Mouse (Mus musculus) 416B (cell line): ENCODE measurements around the gene Eif2ak1.
A peak's percentile ranks its signal among the peaks of the same experiment; 100 is the strongest.
"Not testable (repeated sequence)": the region's sequence is repeated elsewhere in the genome, so short reads cannot be mapped to it uniquely, and the experiment has no call there.

ENCODE experiments used
- DNase-seq: peaks from one replicate; pipeline ENCODE4 v3.0.0; 2011; ENCODE audit warnings: low read depth

The Eif2ak1 gene

DNA sequence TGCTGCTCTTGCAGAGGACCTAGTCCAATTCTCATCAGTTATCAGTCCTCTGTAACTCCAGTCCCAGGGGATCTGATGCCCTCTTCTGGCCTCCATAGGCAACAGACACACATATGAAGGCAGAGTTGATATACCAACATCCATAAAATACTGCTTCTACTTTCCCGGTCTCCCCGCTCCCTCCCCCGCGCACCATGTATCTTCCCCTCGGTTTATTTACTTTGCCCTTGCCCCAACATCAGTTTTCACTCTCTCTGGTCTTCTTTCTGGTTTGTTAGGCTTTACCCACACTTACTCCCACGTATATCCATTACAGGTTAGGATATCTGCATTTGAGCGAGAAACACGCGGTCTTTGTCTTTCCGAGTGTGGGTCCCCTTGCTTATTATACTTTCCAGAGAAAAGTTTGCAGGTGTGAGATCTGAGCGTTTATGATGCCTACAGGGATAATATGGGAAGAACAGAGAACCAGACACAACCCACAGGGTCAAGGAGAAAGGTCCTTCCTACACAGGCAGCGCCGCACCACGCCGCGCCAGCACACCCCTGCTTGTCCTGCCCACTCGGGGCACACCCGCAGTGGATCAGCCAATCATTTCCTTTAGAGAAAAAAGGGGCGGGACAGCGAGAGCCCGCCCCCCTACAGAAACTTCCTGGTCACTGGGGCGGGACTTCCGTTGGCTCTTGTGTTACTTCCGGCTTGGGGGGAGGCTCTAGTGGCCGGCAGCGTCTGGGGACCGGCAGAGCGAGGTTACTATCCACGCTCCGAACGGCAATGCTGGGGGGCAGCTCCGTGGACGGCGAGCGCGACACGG lies at the start of gene Eif2ak1:
Eif2ak1 (plus strand) TSS at position 673 of the 815 bp plus-strand sequence.
- peak; percentile 97 for DNase-seq

- no peak for DNase-seq
These were observed 35.6 kb upstream of the Eif2ak1 start for GRCm38 (mm10) chr5:143781951-143782350.

GRCm38 (mm10) chr5:143785391-143785790 lies 32.2 kb upstream of the Eif2ak1 start:
- DNase-seq = no peak

GRCm38 (mm10) chr5:143801216-143801615 lies 16.4 kb upstream of the Eif2ak1 start:
- DNase-seq = not testable (repeated sequence)

DNA sequence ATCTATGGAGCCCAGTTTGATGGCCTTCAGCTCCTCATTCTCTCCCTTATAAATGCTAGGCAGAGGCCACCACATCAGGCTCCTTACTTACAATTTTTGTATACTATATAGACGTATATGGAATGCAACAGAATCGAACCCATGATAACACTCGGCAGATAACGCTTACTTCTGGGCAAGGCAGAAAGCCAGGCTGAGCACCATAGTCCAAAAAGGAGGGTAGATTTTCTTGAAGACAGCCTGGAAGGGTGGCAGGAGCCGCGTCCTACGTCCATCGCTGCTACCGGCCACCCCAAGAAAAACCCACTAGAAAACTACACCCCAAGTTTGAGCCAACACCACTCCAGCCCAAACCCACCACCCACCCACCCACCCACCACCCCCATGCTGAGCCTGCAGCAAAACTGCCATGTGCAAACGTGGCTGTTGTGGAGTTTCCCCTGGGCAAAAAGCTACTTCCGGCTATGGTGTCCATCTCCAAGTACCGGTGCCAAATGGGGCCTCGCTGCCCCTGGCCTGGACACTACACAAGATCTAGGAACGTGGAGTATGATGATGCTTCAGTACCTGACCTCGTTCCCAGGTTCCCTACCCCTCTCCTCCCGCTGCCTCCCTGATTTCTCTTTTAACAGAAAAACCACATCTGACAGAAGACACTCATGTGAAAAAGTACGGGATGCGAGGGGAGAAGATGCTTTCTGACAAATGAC lies 13.4 kb upstream of the Eif2ak1 start:
- no peak for DNase-seq

DNA sequence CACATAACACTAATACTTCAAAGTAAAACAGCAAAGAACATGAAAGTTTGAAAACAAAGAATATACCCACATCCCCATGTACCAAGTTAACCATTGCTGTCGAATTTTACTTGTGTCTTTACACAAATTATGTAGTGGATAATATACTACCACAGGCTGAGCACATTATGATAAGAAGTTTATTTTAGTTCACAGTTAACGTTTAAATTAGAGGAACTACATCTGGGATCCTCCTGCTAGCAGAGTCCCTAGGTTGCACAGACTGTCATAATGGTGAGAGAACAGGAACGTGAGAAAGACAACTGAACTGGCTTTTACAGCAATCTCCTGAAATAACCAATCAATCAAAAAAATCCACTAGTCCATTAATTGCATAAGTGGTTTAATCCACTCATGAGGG lies 10.3 kb upstream of the Eif2ak1 start:
- no peak for DNase-seq

DNA sequence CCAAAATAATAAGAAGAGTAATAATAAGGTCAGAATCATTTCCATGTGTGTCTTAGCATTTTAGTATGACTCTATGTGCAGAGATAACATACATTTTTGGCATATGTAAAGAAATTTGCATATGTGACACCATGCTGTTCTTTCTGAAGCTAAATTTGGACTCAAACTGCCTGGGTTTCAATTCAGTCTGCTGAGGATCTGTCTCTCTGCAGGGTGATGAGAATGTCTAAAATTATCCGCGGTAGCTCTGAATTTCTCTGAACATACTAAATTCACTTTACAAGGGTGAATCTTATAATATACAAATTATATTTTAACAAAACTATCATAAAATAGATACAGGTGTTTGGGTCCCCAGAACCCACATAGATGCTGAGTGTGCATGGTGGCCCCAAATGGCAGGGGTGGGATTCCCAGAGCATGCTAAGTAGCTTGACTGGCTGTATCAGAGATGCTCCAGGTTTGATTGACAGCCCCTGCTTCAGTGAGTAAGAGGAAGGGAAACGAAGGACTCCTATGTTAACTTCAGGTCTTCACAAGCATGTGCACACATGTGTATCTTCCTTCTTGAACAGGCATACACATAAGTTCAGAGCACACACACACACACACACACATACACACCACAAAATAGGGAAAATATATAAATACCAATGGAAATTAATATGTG lies 8.0 kb upstream of the Eif2ak1 start:
- no peak for DNase-seq

DNA sequence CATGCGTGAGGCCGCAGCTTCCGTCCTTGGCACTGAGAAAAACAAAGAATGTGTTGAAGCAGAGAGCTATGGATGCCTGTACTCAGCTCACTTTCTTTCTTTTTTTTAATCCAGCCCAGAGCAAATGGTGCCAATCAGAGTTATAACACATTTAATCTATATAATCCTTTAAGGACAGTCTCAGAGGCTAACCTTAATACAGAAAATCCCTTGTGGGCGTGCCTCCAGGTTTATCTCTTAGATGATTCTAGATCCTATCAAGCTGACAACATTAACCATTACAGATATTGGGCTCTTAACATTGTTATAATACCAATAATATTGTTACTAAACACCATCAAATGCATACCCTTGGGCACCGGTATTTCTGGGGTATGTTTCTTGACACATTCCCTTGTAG lies 5.9 kb upstream of the Eif2ak1 start:
- DNase-seq = no peak

DNA sequence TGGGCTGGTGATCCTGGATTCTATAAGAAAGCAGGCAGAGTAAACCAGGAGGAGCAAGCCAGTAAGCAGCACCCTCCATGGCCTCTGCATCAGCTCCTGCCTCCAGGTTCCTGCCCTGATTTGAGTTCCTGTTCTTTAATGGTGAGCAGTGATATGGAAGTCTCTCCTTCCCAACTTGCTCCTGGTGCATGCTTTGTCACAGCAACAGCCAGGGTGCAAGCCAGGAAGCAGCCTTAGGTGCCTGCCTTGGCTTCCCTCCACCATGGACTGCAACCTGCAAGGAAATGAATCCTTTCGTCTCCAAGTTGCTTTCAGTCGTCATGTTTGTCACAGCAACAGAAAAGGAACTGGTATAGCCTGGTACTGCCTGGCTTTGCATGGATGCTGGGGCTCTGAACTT lies 3.0 kb upstream of the Eif2ak1 start:
- DNase-seq = no peak

DNA sequence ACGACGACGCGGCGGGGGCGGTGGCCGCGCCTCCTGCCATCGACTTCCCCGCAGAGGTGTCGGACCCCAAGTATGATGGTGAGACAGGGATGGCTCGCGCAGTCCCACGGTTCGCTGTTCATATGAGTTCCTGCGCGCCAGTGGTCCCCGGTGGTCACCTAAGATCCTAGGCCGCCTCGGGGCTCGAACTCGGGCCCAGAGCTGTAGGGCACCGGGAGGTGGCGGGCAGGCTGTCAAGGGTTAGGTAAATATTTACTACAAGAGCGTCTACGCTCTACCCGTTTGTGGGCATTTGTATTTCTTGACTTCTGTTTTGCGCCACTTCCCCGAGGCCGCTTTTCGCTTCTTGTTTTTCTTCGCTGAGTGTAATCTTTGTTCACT lies 333 bp downstream of the Eif2ak1 start:
- no peak for DNase-seq

- DNase-seq = peak; percentile 44
These were observed 873 bp downstream of the Eif2ak1 start for GRCm38 (mm10) chr5:143818461-143818860.

DNA sequence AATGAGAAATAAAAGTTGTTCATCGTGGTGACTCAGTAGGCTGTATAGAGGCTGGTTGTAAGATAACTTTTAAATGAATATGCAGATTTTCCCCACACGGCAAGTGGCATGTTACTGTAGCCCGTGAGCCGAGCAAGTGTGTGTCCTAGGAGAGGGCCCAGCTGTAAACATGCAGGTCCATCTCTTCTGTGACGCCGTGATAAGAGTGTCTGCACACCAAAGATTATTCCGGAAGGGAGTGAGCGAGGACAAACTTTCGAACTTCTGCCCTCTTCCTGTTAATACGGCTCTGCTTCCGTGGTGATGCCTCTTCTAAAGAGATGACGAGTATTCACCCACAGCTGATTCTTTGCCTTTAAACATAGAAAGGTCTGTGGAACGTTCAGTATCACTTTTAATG lies 1.4 kb downstream of the Eif2ak1 start:
- peak; percentile 79 for DNase-seq

DNA sequence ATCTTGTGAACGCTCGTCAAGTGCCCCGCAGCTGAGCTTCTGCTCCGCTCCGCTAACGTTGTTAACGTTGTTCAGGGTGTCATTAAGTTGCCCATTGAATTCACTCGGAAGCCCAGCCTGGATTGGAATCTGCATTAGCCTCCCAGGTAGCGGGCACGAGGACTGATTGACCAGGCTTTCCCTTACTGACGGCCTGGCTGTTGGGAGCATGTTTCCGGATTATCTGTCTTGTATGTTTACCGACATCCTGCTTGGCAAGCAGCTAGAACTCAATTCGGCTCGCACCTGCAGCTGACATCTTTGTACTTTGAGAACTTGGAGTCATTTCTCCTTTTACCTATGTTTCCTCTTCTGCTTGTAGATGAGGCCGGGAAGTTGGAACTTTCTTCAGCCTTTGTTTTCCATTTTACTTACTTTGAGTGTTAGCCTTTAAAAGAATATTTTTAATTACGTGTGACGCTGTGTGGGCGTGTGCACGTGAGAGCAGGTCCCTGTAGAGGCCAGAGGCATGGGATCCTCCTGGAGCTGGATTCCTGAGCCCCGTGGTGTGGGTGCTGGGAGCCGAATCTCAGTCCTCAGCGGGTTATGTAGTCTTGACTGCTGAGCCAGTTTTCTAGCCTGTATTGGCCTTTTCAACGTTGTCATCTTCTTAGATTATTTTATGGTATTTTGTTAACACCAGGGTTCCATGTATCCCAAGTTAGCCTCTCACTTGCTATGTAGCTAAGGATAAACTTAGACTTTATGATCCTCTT lies 2.5 kb downstream of the Eif2ak1 start:
- DNase-seq = no peak

DNA sequence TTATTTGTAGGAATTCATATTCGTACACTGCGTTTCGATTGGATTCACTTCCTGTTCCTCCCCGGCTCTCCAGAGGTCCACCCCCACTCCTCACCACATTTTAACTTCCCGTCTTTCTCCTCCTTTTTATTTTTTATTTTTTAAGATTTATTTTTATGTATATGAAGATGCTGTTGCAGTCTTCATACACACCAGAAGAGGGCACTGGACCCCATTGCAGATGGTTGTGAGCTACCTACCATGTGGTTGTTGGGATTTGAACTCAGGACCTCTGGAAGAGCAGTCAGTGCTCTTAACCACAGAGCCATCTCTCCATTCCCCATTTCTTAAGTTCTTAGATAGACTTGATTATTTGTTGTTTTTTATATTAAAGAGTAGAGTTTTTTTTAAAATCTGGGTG lies 3.2 kb downstream of the Eif2ak1 start:
- DNase-seq = no peak

DNA sequence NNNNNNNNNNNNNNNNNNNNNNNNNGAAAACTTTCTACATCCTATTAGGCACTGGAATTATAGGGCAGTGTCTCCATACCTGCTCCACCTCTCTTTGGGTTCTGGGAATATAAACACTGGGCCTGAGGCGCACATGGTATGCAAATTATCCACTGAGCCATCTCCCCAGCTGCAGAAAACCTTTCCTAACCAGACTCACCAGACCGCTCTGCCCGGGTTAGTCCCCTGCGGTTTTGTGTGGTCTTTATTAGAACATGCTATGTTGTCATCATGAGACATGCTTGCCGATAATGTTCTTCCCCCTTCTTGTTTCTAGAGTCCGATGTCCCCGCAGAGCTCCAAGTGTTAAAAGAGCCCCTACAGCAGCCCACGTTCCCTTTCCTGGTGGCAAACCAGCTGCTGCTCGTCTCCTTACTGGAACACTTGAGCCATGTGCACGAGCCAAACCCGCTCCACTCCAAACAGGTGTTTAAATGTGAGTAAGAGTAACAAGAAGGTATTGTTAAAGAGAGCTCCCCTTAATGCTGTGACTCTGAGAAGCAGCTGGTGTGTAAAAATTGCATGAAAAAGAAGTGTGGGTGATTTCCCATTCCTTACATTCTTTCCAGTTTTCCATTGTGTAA lies 54.1 kb downstream of the Eif2ak1 start:
- no peak for DNase-seq

- no peak for DNase-seq
These were observed 57.0 kb downstream of the Eif2ak1 start for GRCm38 (mm10) chr5:143874571-143874970.

GRCm38 (mm10) chr5:143885274-143885673 lies 67.7 kb downstream of the Eif2ak1 start:
- DNase-seq = no peak

DNA sequence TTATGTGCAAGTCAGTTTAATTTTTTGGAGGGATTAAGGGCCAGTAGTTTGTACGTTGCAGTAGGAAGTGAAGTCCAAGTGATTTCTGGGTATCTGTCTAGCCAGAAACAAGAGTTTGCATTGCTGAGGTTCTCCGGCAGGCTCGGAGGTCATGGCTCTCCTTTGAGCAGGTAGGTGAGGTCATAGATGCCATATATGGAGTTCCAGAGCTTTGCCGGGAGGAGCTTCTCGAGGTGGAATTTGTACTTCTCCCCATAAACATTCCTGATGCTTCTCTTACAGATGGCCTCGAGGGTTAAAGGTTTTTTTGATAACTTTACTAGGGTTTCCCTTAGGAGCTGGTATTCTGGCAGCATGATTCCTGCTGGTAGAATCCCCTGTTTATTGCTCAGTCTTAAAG lies 73.2 kb downstream of the Eif2ak1 start:
- no peak for DNase-seq

- DNase-seq = no peak
These were observed 74.8 kb downstream of the Eif2ak1 start for GRCm38 (mm10) chr5:143892255-143892886.

- peak; percentile 97 for DNase-seq
These were observed 75.8 kb downstream of the Eif2ak1 start for GRCm38 (mm10) chr5:143893396-143893795.

DNA sequence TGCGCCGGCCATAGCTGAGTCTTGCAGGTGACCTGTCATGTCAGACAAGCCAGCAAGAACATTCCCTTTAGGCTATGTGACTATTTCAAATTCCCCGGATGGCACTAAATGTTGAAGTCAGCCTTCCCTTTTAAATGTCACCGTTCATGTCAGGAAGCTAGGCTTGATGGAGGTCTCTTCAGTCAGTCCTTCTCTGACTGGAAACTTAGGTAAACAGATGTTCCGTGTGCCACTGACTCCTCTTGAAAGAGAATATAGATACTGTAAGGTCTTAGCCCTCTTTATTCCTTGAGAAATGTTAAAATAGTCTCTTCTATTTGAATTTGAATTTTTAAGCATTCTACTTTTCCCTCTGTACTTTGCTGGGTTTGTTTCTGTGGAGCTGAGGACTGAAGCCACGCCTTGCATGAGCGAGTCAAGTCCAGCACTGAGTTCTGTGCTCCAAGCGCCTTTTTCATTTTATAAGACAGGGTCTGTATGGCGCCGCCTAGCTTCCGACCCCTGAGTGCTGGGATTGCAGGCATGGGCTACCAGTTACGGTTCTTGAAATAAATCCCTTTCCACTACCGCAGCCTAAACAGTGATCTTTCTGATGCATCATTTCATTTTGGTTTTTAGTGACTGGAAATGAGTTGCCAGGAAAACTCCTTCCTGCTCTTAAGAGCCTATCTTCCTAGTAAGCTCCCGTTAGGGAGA lies 80.2 kb downstream of the Eif2ak1 start, which contains the start of gene Ankrd61:
Ankrd61 (minus strand) TSS at position 51 of the 696 bp plus-strand sequence.
- DNase-seq = no peak
